30 mouse cellular contexts compared by ENCODE assay signal in genomic region chr7:80105637-80106390, GRCm38 (mm10). TPM values are rescaled to one million over a fixed set of nuclear protein-coding genes. Genes with fewer than 3 reads are reported as not detected.
DNase-seq lines count a peak whose midpoint lies in the region; ATAC-seq and TF ChIP-seq lines count a peak whose summit lies in the region.
"Had no signal": no experiment of that assay in that cellular context is flagged by ENCODE, and none has a peak within 500 bp of the region (broad histone marks: within the 10 kb centered on the region; RNA-seq: fewer than 3 reads in every experiment).

No protein-coding gene starts in this region.

- intact Hi-C loops in heart, postnatal 36 days (cut with DNase I) = no loop called here

- peak overlapping the region; percentile 41 for H3K27ac ChIP-seq in heart, postnatal 0 days (ENCODE audit: low read depth)
- H3K27ac ChIP-seq in ES-E14 (ENCODE audit: insufficient read depth, low read depth, low read length, poor library complexity, severe bottlenecking) = peak overlapping the region; percentile 40; the same call in 1 of the 2 replicates
- no peak overlapping the region for H3K27ac ChIP-seq in stomach, embryonic 15.5 days
- H3K27ac ChIP-seq: embryonic facial prominence, embryonic 12.5 days; forebrain, embryonic 15.5 days; heart, embryonic 10.5 days; hindbrain, postnatal 0 days; kidney, embryonic 15.5 days; layer of hippocampus, adult 2 months; left cerebral cortex, adult 2 months; limb, embryonic 12.5 days; macrophage; midbrain, embryonic 13.5 days; neural tube, embryonic 13.5 days had no signal

- H3K4me1 ChIP-seq in heart, postnatal 0 days (ENCODE audit: control insufficient read depth, insufficient read depth) = peaks cover 32% of the 10 kb centered on the region
- H3K4me1 ChIP-seq in ES-E14 (ENCODE audit: control insufficient read depth in 2 of 2, insufficient read depth in 2 of 2, low read length in 2 of 2, poor library complexity in 1 of 2) = peaks cover 8 to 11% of the 10 kb centered on the region in 2 experiments; a peak in 3 of 4 replicates
- peaks cover 9% of the 10 kb centered on the region; the same call in 1 of the 2 replicates for H3K4me1 ChIP-seq in stomach, embryonic 15.5 days

- 86% methylated on average over 4 of the region's 4 CpGs for WGBS in heart, postnatal 0 days
- WGBS in stomach, embryonic 15.5 days = 88% methylated on average over 4 of the region's 4 CpGs

- peak; percentile 31; the same call in 1 of the 2 replicates for ATAC-seq in heart, postnatal 0 days (ENCODE audit: insufficient read depth, low read depth)
- ATAC-seq in stomach, embryonic 15.5 days (ENCODE audit: insufficient read depth, low FRiP score, low read depth) = peak; percentile 61; the same call in 1 of the 2 replicates
- ATAC-seq: forebrain, embryonic 15.5 days; hindbrain, postnatal 0 days; liver, postnatal 0 days; lung, postnatal 0 days; midbrain, embryonic 13.5 days; Patski had no signal

- peaks cover 60% of the 10 kb centered on the region for H3K36me3 ChIP-seq in heart, postnatal 0 days (replicated peaks; ENCODE audit: control insufficient read depth, insufficient read depth, low read length)
- peaks cover 7% of the 10 kb centered on the region; the same call in 1 of the 2 replicates for H3K36me3 ChIP-seq in ES-E14 (ENCODE audit: control insufficient read depth, insufficient read depth, low read length, poor library complexity, severe bottlenecking)
- peaks cover 21% of the 10 kb centered on the region for H3K36me3 ChIP-seq in stomach, embryonic 15.5 days

- TF ChIP-seq EP300 in heart, postnatal 0 days (IDR thresholded peaks at IDR 0.05; ENCODE audit: low read depth) = no peak

- H3K9ac ChIP-seq in heart, postnatal 0 days (replicated peaks; ENCODE audit: low read depth, low read length) = no peak overlapping the region
- no peak overlapping the region for H3K9ac ChIP-seq in ES-E14 (ENCODE audit: insufficient read depth, low read depth, low read length, poor library complexity, severe bottlenecking)
- H3K9ac ChIP-seq in stomach, embryonic 15.5 days = no peak overlapping the region
- H3K9ac ChIP-seq: embryonic facial prominence, embryonic 12.5 days; forebrain, embryonic 15.5 days; kidney, embryonic 15.5 days; limb, embryonic 12.5 days; liver, postnatal 0 days; midbrain, embryonic 13.5 days; neural tube, embryonic 13.5 days had no signal

- DNase-seq in heart, postnatal 0 days (ENCODE audit: low spot score) = no peak
- no peak for DNase-seq in heart, postnatal 36 days
- no peak for DNase-seq in ES-E14 (ENCODE audit: low read depth, low spot score)
- peak; percentile 49 for DNase-seq in R1 (ENCODE audit: low read depth, low spot score)
- DNase-seq in lung, postnatal 36 days = no peak
- no peak for DNase-seq in cerebellum, postnatal 25 days
- DNase-seq: adrenal gland, adult 2 months; adrenal gland, postnatal 36 days; cerebellum, adult 8-10 months; cerebellum, postnatal 36 days; embryo, embryonic 11 days; heart, postnatal 10 days; kidney, adult 11 months; liver, postnatal 0 days; right cerebral cortex, postnatal 4 days had no signal

- no peaks in the 10 kb centered on the region for H3K27me3 ChIP-seq in heart, postnatal 0 days (ENCODE audit: control insufficient read depth, insufficient read depth, low read length)
- no peaks in the 10 kb centered on the region for H3K27me3 ChIP-seq in stomach, embryonic 15.5 days (replicated peaks)
- H3K27me3 ChIP-seq: embryonic facial prominence, embryonic 12.5 days; forebrain, embryonic 15.5 days; kidney, embryonic 15.5 days; limb, embryonic 12.5 days; midbrain, embryonic 13.5 days; neural tube, embryonic 13.5 days; Patski had no signal

- in situ Hi-C loops in ES-E14 (cut with MboI; ENCODE audit: low sequenced_read_pairs in 2 of 2, unreplicated experiment in 2 of 2) = no loop called here

- H3K4me2 ChIP-seq in heart, postnatal 0 days (ENCODE audit: low read depth, low read length) = 0 out of 2 replicates have a peak overlapping the region, but pooled peaks have one; percentile 2
- H3K4me2 ChIP-seq in stomach, embryonic 15.5 days = no peak overlapping the region
- H3K4me2 ChIP-seq: embryonic facial prominence, embryonic 12.5 days; forebrain, embryonic 15.5 days; kidney, embryonic 15.5 days; limb, embryonic 12.5 days; liver, embryonic 11.5 days; midbrain, embryonic 13.5 days; neural tube, embryonic 13.5 days had no signal

- no peak overlapping the region for H3K4me3 ChIP-seq in heart, postnatal 0 days (ENCODE audit: low read depth, low read length)
- no peak overlapping the region for H3K4me3 ChIP-seq in ES-E14 (ENCODE audit: insufficient read depth in 1 of 2, low read depth in 1 of 2, low read length in 2 of 2, poor library complexity in 1 of 2, severe bottlenecking in 1 of 2)
- no peak overlapping the region for H3K4me3 ChIP-seq in stomach, embryonic 15.5 days (replicated peaks)
- H3K4me3 ChIP-seq: embryonic facial prominence, embryonic 12.5 days; forebrain, embryonic 15.5 days; heart, embryonic 10.5 days; kidney, embryonic 15.5 days; layer of hippocampus, adult 2 months; left cerebral cortex, adult 2 months; limb, embryonic 12.5 days; midbrain, embryonic 13.5 days; neural tube, embryonic 13.5 days had no signal

- no peaks in the 10 kb centered on the region; the same call in 1 of the 2 replicates for H3K9me3 ChIP-seq in heart, postnatal 0 days (replicated peaks; ENCODE audit: control insufficient read depth, low read length)
- H3K9me3 ChIP-seq in ES-E14 (ENCODE audit: control insufficient read depth, insufficient read depth, low read depth, low read length) = no peaks in the 10 kb centered on the region
- 0 out of 2 replicates have a peak, but pooled peaks cover 2% of the 10 kb centered on the region for H3K9me3 ChIP-seq in stomach, embryonic 15.5 days
- H3K9me3 ChIP-seq: embryonic facial prominence, embryonic 12.5 days; forebrain, embryonic 15.5 days; heart, embryonic 10.5 days; kidney, embryonic 15.5 days; midbrain, embryonic 13.5 days; neural tube, embryonic 13.5 days had no signal

- TF ChIP-seq CTCF in heart, postnatal 0 days (IDR thresholded peaks at IDR 0.05; ENCODE audit: low read depth) = no peak

TF ChIP-seq in ES-E14, 5 proteins besides CTCF, POLR2A, EP300 and RAD21:
- TF ChIP-seq MAFK (IDR thresholded peaks at IDR 0.05; ENCODE audit: insufficient read depth, low read depth, low read length) (peak; percentile 49; the same call in 1 of the 2 replicates), CHD2 (IDR thresholded peaks at IDR 0.05; ENCODE audit: low read depth, low read length) (no peak)
TF ChIP-seq in ES-E14: peak in this region for 1.

RNA-seq across cellular contexts. Expression of gene Idh2, which starts 9.4 kb away (rescaled TPM):
- total RNA-seq in heart, postnatal 0 days (2014; rRNA removed; ENCODE audit: low replicate concordance) = 3,422 and 3,660 TPM in 2 replicates
- 2,757 and 2,826 TPM in 2 replicates for polyA plus RNA-seq in heart, postnatal 0 days (2015; fragmentation: Nextera tagmentation; extraction: Ambion mirVana)
- total RNA-seq in heart, postnatal 36 days (2021) = 1,000 to 10,000 TPM; 1,714 to 2,029 TPM
- total RNA-seq in ES-E14 (2012; rRNA removed) = 108 and 146 TPM in 2 replicates
- polyA plus RNA-seq in stomach, embryonic 15.5 days (2015; fragmentation: Nextera tagmentation; extraction: Ambion mirVana) = 595 and 631 TPM in 2 replicates

Comparison
In these comparisons a context has a peak if more than half of its experiments do, and no peak if none do; other contexts are left out.
1. RNA of gene Idh2, which starts 9.4 kb away (total RNA-seq): 3,422 to 3,660 TPM in heart, postnatal 0 days and 1,714 to 2,029 TPM in heart, postnatal 36 days; 108 to 146 TPM in ES-E14; every median in the first group is over 10 times any median in the second.